Mouse (Mus musculus) forebrain, embryonic 10.5 days (tissue): ENCODE measurements at regions not wholly inside any gene's neighbourhood (a gene's known extent, or its start where the extent isn't known, plus 50 kb on each side); places are given as distances from the start of the nearest gene placed in this dataset.

ENCODE experiments used
- DNase-seq: peaks from one replicate; pipeline ENCODE4 v3.0.0-alpha.2; 2017; ENCODE audit warnings: low spot score; ENCODE audit errors: extremely low spot score
- H3K27ac ChIP-seq: fragments of 300-500 bp; sonication (generic); 2 replicates; pipeline ENCODE4 v1.5.1; 2016; ENCODE audit warnings: mild to moderate bottlenecking
- H3K27me3 ChIP-seq: fragments of 300-500 bp; sonication (generic); 2 replicates; pipeline ENCODE4 v1.6.1; 2016; ENCODE audit warnings: mild to moderate bottlenecking; ENCODE audit not compliant: poor library complexity, severe bottlenecking
- H3K36me3 ChIP-seq: fragments of 300-500 bp; sonication (generic); replicated peaks from 2 replicates; pipeline ENCODE4 v1.6.1; 2016; ENCODE audit warnings: mild to moderate bottlenecking, moderate library complexity
- H3K4me1 ChIP-seq: fragments of 300-500 bp; sonication (generic); 2 replicates; pipeline ENCODE4 v1.6.1; 2016
- H3K4me3 ChIP-seq: fragments of 300-500 bp; sonication (generic); 2 replicates; pipeline ENCODE4 v1.5.1; 2016; ENCODE audit warnings: mild to moderate bottlenecking, moderate library complexity
- H3K9me3 ChIP-seq: fragments of 300-500 bp; sonication (generic); 2 replicates; pipeline ENCODE4 v1.6.1; 2016; ENCODE audit warnings: mild to moderate bottlenecking, moderate library complexity
- WGBS: fragments of 180-500 bp; shearing (Covaris S2); methylation state at CpG from one replicate; pipeline ENCODE4 v1.1.7; 2016; 5-methylcytosine and 5-hydroxymethylcytosine counted together

- WGBS: 91% methylated on average over 1 of the region's 1 CpGs
- Histone ChIP-seq H3K27me3 (no peaks in the 10 kb centered on the region), H3K36me3 (no peaks in the 10 kb centered on the region), H3K27ac (no peak overlapping the region), H3K9me3 (no peaks in the 10 kb centered on the region), H3K4me1 (no peaks in the 10 kb centered on the region), H3K4me3 (no peak overlapping the region)
- DNase-seq: no peak
Measured at GRCm38 (mm10) chr5:58705561-58705960, 987.8 kb downstream of the Pcdh7 start.

- Histone ChIP-seq H3K27ac (no peak overlapping the region), H3K9me3 (no peaks in the 10 kb centered on the region), H3K36me3 (no peaks in the 10 kb centered on the region), H3K4me1 (no peaks in the 10 kb centered on the region), H3K4me3 (no peak overlapping the region), H3K27me3 (no peaks in the 10 kb centered on the region)
- 59% methylated on average over 1 of the region's 1 CpGs for WGBS
- no peak for DNase-seq
Measured at GRCm38 (mm10) chr5:58712381-58712780, 994.6 kb downstream of the Pcdh7 start.

DNA sequence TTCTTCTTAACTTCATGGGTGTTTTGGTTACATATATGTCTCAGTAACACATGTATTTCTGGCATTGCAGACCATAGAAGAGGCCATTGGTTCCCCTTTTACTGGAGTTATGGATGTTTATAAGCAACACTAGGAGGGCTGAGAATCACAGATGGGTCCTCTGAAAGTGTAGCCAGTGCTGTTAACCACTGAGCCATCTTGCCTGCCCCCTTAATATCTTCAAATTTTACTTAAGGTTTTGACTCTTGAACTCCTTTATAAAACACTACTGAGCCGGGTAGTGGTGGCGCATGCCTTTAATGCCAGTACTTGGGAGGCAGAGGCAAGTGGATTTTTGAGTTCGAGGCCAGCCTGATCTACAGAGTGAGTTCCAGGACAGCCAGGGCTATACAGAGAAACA, 1015.6 kb downstream of the Pcdh7 start:
- Histone ChIP-seq H3K27ac (no peak overlapping the region), H3K27me3 (no peaks in the 10 kb centered on the region), H3K9me3 (no peaks in the 10 kb centered on the region), H3K36me3 (no peaks in the 10 kb centered on the region), H3K4me3 (no peak overlapping the region), H3K4me1 (no peaks in the 10 kb centered on the region)
- WGBS: 96% methylated on average over 3 of the region's 3 CpGs
- DNase-seq: no peak

GRCm38 (mm10) chr5:58733961-58734360, 1016.2 kb downstream of the Pcdh7 start:
- Histone ChIP-seq H3K27me3 (no peaks in the 10 kb centered on the region), H3K9me3 (no peaks in the 10 kb centered on the region), H3K4me1 (no peaks in the 10 kb centered on the region), H3K27ac (no peak overlapping the region), H3K4me3 (no peak overlapping the region), H3K36me3 (no peaks in the 10 kb centered on the region)
- WGBS: 85% methylated on average over 2 of the region's 2 CpGs
- DNase-seq: no peak

GRCm38 (mm10) chr5:58736610-58737009, 1018.8 kb downstream of the Pcdh7 start:
- Histone ChIP-seq H3K27me3 (no peaks in the 10 kb centered on the region), H3K27ac (no peak overlapping the region), H3K4me3 (no peak overlapping the region), H3K4me1 (no peaks in the 10 kb centered on the region), H3K36me3 (no peaks in the 10 kb centered on the region), H3K9me3 (no peaks in the 10 kb centered on the region)
- DNase-seq: peak; percentile 20
- WGBS: 64% methylated on average over 9 of the region's 9 CpGs

DNA sequence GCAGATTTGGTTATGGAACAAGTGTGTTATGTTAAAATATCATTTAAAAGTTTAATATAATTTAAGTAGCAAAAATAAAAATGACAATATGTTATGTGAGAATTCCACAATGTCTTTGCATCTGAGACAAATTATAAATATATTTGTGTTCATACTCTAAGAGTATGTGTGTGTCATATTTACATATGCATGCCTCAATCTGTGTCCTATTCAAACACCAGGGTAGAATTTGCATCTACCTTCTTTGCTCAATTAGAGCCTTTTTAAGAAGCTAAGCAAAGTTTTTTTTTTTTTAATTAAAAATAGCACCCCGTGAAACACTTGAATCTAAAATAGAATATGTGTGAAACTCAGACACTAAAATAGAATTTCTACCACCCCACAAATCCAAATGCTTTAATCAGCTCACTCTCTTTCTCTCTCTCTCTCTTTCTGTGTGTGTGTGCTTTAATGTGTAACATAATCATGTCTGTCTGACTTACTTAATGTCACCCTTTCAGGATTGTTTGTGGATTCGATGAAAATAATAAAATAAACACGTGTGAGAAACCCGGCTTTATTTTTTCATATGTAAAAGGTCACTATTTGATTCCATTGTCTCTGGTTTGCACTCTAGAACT, 1019.6 kb downstream of the Pcdh7 start:
- no peaks in the 10 kb centered on the region for H3K36me3 ChIP-seq
- WGBS: 91% methylated on average over 4 of the region's 4 CpGs
- H3K27me3 ChIP-seq: no peaks in the 10 kb centered on the region
- H3K9me3 ChIP-seq: no peaks in the 10 kb centered on the region
- no peak overlapping the region for H3K4me3 ChIP-seq
- DNase-seq: no peak
- H3K4me1 ChIP-seq: no peaks in the 10 kb centered on the region
- H3K27ac ChIP-seq: no peak overlapping the region

DNA sequence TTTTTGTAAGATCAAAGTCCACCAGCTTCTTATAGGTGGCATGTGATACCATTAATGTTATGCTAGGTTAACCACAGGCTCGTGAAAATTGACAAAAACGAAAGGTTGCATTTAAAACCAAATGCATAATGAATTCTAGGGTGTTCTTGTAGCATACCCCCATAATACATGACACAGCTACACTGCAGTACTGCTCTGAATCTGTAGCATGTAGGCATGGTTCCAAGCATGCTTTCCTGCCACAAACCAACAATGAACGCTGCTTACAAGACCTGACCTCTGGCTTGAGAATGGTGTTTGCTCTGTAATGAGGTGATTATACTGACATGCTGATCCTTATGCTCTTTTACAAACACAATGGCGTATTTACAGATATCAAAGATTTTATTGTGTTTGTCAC, 1020.3 kb downstream of the Pcdh7 start:
- Histone ChIP-seq H3K4me3 (no peak overlapping the region), H3K36me3 (no peaks in the 10 kb centered on the region), H3K9me3 (no peaks in the 10 kb centered on the region), H3K27ac (no peak overlapping the region), H3K4me1 (no peaks in the 10 kb centered on the region), H3K27me3 (no peaks in the 10 kb centered on the region)
- 85% methylated on average over 4 of the region's 4 CpGs for WGBS
- no peak for DNase-seq

- Histone ChIP-seq H3K27ac (no peak overlapping the region), H3K27me3 (no peaks in the 10 kb centered on the region), H3K4me1 (no peaks in the 10 kb centered on the region), H3K36me3 (no peaks in the 10 kb centered on the region), H3K4me3 (no peak overlapping the region), H3K9me3 (no peaks in the 10 kb centered on the region)
- WGBS: 69% methylated on average over 1 of the region's 1 CpGs
- DNase-seq: no peak
Measured at GRCm38 (mm10) chr5:58740759-58741158, 1023.0 kb downstream of the Pcdh7 start.

DNA sequence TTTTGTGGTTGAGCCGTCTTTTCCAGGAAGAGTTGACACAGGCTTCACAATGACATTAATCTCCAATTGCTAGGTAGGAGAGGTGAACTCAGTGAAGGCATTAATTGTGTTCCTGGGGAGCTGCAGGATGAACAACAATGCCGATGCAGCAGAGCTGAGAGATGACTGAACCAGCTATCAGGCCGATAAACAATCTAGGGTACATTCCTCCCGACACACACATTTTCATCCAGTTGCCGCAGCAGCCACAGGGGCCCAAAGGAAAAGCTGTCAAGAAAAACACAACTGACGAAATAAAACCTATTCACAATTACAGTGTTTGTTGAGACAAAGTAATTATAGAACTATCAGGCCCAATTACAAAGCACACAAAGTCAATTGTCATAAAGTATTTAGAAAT, 1029.9 kb downstream of the Pcdh7 start:
- no peak for DNase-seq
- peaks cover 10% of the 10 kb centered on the region for H3K4me1 ChIP-seq
- WGBS: 16% methylated on average over 6 of the region's 6 CpGs

DNA sequence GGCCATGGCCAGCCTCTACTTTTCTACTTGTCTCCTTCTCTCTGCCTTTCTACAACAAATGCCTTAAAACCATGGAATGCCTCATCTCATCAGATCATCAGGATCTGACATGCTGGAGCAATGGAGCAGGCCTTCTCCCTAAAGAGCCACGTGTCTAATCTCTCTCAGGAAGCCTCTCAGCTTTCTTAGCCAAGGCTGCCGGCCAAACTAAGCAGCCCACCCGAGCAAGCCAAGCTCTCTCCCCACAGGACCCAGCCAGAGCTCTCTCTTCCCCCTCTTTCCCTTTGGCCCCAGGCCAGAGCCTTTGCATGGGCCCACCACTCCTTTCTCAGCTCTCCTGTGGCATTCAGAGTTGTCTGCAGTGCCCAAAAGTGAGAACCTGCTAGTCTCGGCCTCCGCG, 1034.0 kb downstream of the Pcdh7 start:
- no peaks in the 10 kb centered on the region for H3K9me3 ChIP-seq
- peaks cover 10% of the 10 kb centered on the region for H3K4me1 ChIP-seq
- no peak overlapping the region for H3K27ac ChIP-seq
- 86% methylated on average over 6 of the region's 6 CpGs for WGBS
- no peaks in the 10 kb centered on the region for H3K36me3 ChIP-seq
- H3K27me3 ChIP-seq: no peaks in the 10 kb centered on the region
- no peak overlapping the region for H3K4me3 ChIP-seq
- no peak for DNase-seq

More for the DNA sequence above, 1029.9 kb downstream of the Pcdh7 start:
- H3K9me3 ChIP-seq: no peaks in the 10 kb centered on the region
- no peak overlapping the region for H3K27ac ChIP-seq
- no peak overlapping the region for H3K4me3 ChIP-seq
- H3K36me3 ChIP-seq: no peaks in the 10 kb centered on the region
- no peaks in the 10 kb centered on the region for H3K27me3 ChIP-seq
